Mouse (Mus musculus): Measurements from ENCODE around the gene Zfp148. TPM values are rescaled to one million over a fixed set of nuclear protein-coding genes. Genes with fewer than 3 reads are reported as not detected.
A peak's percentile ranks its signal among the peaks of the same experiment; 100 is the strongest.

Gene Zfp148
- total RNA-seq, 2 experiments from 2014 or later, result 171 to 179 TPM

DNA sequence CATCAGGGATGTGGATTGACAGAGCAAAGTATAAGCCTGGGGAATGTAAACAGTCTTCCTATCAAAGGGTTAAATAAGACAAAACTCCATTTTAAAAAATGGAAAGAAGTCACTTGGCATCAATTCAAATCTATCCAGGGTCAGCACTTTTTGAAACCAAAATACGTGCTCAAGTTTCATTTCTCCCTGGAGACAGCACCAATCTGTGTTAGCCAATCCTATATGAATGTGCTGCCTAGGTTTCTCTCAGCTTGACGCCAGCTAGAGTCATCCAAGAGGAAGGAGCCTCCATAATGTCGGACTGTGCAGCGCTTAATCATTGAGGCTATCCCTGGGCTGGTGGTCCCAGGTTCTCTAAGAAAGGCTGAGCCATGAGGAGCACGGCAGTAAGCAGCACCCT lies 33.5 kb upstream of the Zfp148 start:
- DNase-seq (ENCODE audit: extremely low spot score in 1 of 2, low spot score in 2 of 2), result no peak
- Histone ChIP-seq H3K4me3 (no peak overlapping the region), H3K27ac (no peak overlapping the region)
- intact Hi-C loops (cut with DNase I), result no loop called here
- no peak for TF ChIP-seq CTCF (IDR thresholded peaks at IDR 0.05)

DNA sequence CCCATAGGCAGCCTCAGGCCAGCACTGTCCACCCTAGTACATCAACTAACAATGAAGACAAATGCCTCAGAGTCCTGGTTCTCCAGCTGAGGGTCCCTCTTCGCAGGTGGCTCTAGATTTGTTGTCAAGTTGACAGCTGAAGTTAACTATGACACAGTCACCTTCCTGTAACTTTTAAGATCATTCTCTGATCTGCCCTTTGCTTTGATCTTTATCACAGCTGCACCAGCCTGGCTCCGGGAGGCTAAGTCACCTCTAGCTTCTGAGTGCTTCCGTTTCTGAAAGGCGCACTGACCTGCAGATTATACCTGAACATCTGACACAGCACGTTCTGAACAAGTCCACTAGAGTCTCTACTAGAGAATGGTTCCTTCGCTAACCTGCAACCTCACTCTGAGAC lies 22.8 kb upstream of the Zfp148 start:
- Histone ChIP-seq H3K27ac (no peak overlapping the region), H3K4me3 (no peak overlapping the region)
- intact Hi-C loops (cut with DNase I), result no loop called here
- no peak for TF ChIP-seq CTCF (IDR thresholded peaks at IDR 0.05)
- DNase-seq (ENCODE audit: extremely low spot score in 1 of 2, low spot score in 2 of 2), result no peak

DNA sequence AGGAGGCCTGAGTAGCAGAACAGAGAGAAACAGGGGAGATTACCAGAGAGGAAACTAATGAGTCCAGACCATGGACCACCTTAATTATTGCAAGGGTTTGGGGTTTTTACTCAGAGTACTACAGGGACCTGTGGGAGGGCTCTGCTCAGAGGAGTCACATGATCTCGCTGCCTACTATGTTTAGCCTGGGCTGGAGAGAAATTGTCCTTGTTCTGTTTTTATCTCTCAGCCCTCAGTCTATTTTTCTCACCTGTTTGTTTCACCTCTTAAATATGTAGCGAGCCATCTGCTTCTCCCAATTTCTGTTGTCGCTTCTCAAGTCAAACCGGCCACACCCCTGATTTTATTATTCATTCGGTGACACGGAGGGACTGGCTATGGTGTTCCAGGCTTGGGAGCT lies 14.9 kb upstream of the Zfp148 start:
- Histone ChIP-seq H3K4me3 (no peak overlapping the region), H3K27ac (peak overlapping the region; percentile 16)
- DNase-seq (ENCODE audit: extremely low spot score in 1 of 2, low spot score in 2 of 2), result no peak
- intact Hi-C loops (cut with DNase I), result no loop called here
- no peak for TF ChIP-seq CTCF (IDR thresholded peaks at IDR 0.05)

DNA sequence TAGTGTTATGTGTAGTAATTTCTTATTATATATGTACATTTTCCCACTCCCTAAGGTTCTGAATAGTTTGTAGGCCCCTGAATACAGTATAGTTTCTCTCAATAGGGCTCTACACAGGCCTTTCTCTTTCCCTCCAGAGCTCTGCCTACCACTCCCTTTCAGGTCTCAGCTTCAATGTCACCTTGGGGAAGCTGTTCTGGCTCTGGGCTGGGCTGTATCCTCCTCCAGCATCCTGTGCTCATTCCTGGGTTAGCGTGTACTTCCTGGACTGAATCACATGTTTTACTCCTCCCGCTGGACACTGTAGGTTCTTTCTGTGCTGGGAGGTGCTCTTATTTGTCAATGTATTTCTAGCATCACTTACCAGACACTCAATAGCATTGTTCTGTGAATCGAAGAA lies 12.0 kb upstream of the Zfp148 start:
- TF ChIP-seq CTCF (IDR thresholded peaks at IDR 0.05), result no peak
- Histone ChIP-seq H3K27ac (no peak overlapping the region), H3K4me3 (no peak overlapping the region)
- no peak for DNase-seq (ENCODE audit: extremely low spot score in 1 of 2, low spot score in 2 of 2)
- intact Hi-C loops (cut with DNase I), result no loop called here

DNA sequence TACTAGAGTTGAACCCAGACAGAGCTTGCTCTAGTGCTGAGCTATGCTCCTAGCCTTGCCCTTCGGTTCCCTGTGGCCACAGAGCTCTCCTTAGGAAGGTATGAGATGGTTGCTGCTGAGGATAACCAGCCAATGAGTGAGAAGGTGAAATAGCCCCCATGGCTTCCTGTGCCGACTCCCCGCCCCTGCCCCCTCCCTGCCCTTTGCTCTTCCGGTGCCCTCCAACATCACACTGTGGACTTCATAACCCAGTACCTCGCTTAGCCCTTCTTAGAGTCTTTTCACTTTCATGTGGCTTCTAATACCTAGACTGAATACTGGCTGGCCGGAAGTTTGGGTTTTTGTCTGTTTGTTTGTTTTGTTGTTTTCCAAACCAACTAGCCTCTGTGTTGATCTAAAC lies 9.8 kb upstream of the Zfp148 start:
- intact Hi-C loops (cut with DNase I), result no loop called here
- no peak overlapping the region for H3K4me3 ChIP-seq
- DNase-seq (ENCODE audit: extremely low spot score in 1 of 2, low spot score in 2 of 2), result no peak
- TF ChIP-seq CTCF (IDR thresholded peaks at IDR 0.05), result no peak
- H3K27ac ChIP-seq, result no peak overlapping the region

DNA sequence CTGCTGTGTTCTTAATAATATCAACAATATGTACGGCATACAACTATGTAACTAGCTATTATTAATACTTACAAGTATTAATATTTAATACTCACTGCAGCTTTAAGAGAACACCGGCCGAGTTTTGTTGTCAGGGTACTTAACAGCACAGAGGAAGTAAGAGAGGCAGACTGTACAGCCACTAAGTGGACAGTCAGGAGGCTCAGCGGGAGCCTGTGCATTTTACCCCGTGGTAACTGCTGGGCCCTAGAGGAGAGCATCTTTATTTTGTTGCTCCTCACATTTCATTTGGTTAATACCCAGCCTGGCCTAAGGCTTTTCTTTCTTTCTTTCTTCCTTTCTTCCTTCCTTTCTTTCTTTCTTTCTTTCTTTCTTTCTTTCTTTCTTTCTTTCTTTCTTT lies 8.0 kb upstream of the Zfp148 start:
- DNase-seq (ENCODE audit: extremely low spot score in 1 of 2, low spot score in 2 of 2), result no peak
- intact Hi-C loops (cut with DNase I), result no loop called here
- no peak overlapping the region for H3K27ac ChIP-seq
- TF ChIP-seq CTCF (IDR thresholded peaks at IDR 0.05), result no peak
- no peak overlapping the region for H3K4me3 ChIP-seq

DNA sequence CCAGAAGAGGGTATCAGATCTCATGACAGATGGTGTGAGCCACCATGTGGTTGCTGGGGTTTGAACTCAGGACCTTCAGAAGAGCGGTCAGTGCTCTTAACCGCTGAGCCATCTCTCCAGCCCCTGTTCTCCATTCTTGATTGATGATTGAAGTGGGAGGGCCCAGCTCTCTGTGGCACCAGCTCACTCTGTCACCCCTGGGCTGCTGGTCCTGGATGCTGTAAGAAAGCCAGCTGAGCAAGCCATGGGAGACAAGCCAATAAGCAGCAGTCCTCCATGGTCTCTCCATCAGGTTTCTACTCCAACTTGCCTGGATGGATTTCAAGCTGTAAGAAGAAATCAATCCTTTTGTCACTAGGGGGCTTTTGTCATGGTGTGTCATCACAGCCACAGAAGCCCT lies 7.3 kb upstream of the Zfp148 start:
- H3K27ac ChIP-seq, result no peak overlapping the region
- DNase-seq (ENCODE audit: extremely low spot score in 1 of 2, low spot score in 2 of 2), result no peak
- no peak for TF ChIP-seq CTCF (IDR thresholded peaks at IDR 0.05)
- H3K4me3 ChIP-seq, result no peak overlapping the region
- intact Hi-C loops (cut with DNase I), result no loop called here

DNA sequence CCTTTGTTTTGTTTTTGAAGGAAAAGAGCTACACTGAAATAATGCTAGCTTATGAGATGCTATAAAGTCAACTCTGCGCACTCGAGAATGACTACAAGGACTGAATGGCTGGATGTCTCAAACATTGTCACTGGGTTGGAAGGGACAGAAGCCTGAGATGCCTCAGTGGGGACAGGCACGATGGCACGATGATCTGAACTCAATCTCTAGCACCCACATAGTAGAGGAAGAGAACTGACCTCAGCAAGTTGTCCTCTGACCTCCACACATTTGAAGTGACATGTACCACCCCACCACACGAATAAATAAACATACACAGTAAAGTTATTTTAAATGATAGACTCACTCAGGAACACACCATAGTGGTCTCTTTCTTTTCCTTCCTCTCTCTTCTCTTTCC lies 4.4 kb upstream of the Zfp148 start:
- intact Hi-C loops (cut with DNase I), result no loop called here
- no peak overlapping the region for H3K4me3 ChIP-seq
- no peak for DNase-seq (ENCODE audit: extremely low spot score in 1 of 2, low spot score in 2 of 2)
- no peak overlapping the region for H3K27ac ChIP-seq
- TF ChIP-seq CTCF (IDR thresholded peaks at IDR 0.05), result no peak

DNA sequence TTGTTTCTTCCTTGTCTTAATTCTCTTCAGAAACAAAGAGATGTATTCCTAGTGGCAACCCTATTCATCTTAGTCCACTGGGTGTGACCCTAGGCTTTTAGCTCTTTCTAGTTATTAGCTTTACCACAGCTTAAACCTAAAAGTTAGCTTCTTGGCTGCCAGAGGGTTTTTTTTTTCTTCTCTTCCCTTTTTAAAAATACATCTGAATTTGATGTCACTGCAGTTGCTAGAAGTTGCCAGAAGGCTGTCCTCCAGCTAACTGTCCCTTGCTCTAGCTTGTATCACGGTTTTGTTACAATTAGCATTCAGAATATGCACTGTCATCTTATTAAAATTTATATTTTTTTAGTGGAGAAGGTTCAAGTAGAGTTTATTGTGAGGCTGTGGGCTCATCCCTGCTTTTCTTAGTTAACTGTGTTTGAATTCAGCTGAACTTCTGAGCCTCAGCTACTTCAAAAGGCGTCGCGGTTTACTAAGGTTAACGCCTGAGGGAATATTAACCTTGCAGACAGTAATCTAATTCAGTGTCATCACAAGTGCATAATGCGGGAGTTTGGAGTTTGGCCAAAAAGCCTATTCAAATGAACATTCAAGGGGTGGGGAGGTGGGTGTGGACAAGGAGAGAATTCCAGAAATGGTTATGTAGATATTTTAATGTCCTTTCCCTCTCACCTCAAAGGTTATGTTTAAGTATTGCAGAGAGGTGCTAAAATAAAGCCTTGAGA lies 1.3 kb upstream of the Zfp148 start:
- H3K27ac ChIP-seq, result peak overlapping the region; percentile 95
- peak overlapping the region; percentile 86; the same call in 1 of the 2 replicates for H3K4me3 ChIP-seq
- DNase-seq (ENCODE audit: extremely low spot score in 1 of 2, low spot score in 2 of 2), result no peak
- intact Hi-C loops (cut with DNase I), result no loop called here
- TF ChIP-seq CTCF (IDR thresholded peaks at IDR 0.05), result peak; percentile 8

DNA sequence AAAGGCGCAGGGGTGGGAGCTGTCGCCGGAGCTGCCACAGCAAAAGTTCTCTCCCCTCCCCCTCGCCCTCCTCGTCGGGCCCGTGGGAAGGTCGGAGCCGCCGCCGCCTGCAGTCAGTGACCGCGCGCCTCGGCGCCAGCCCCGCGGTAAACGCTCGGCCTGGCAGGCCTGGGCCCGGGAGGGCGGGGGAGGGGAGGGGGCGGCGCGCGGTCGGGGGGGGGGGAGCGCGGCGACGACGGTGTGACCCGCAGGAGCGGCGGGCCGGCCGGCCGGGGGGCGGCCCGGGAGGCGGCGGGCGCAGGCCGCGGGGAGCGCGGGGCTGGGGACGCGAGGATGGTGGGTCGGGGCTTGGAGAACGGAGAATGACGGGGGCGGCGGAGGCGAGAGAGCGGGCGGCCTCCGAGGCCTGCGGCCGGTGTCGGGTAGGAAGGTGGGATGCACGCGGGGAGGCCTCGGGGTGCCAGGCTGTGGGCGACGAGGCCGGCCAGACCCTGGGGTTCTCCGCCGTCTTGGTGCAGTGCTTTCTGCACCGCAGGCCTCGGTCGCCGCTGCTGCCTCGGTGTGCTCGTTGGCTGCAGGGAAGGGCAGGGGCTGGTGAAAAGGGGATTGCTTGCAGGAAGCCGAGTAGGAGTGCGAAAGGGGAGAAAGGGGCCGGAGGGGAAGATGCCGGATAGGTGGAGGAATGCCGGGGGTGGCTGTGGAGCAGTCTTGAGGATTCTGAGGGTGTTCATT lies 412 bp downstream of the Zfp148 start:
- H3K4me3 ChIP-seq, result peak overlapping the region; percentile 86
- H3K27ac ChIP-seq, result peak overlapping the region; percentile 97
- no peak for TF ChIP-seq CTCF (IDR thresholded peaks at IDR 0.05)
- peak; percentile 48 to 49 for DNase-seq (ENCODE audit: extremely low spot score in 1 of 2, low spot score in 2 of 2)
- intact Hi-C loops (cut with DNase I), result loop anchor here (5.0 kb wide), 5 partner anchors 39 to 504 kb away; partner anchors contain the start of genes Fyttd1 and Rubcn

DNA sequence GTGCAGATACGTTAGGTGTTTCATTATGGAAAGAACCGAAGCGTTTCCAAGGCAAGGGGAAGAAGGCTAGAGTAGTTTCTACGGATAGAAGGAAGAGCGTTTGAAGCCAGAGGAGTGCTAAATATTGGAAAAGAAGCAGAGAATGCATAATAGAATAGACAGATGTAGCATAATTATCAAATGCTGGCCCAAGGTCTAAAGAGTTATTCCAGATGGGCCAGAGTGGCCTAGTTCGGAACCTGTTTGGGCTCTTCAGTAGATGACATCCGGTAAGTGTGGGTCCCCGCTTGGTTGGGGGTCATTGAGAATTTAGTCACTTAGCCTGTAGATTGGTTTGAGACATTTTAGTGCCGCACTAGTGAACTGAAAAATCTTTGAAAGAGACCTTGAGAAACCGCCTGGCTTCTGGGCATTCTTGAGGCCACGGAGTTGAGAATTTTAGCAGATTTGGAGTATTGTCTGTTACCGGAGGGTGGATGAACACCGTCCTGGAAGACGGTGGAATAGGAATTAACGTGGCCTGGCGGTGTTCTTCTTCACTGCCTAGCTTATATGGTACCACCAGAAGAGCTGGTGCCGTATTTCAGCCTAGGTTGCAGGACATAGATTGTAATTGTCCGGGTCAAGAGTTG lies 1.1 kb downstream of the Zfp148 start:
- intact Hi-C loops (cut with DNase I), result loop anchor here (5.0 kb wide), 5 partner anchors 39 to 504 kb away; partner anchors contain the start of genes Fyttd1 and Rubcn
- TF ChIP-seq CTCF (IDR thresholded peaks at IDR 0.05), result no peak
- Histone ChIP-seq H3K27ac (peak overlapping the region; percentile 97), H3K4me3 (peak overlapping the region; percentile 86)
- no peak for DNase-seq (ENCODE audit: extremely low spot score in 1 of 2, low spot score in 2 of 2)

DNA sequence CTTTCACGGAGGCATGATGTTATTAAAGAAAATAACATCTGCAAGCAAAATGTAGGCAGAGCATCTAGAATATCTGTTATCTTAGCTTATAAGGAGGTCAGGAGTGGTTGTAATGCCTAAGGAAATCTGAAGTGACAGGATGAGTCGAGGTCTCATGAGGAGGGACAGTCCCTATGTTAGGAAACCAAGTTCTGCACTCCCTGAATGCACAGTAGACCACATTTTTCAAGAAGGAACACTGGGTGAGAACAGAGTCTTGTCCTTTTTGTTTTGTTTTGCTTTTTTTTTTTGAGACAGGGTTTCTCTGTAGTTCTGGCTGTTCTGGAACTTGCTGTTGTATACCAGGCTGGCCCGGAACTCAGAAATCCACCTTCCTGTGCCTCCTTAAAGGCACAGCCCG lies 1.7 kb downstream of the Zfp148 start:
- intact Hi-C loops (cut with DNase I), result loop anchor here (5.0 kb wide), 5 partner anchors 40 to 505 kb away; partner anchors contain the start of genes Fyttd1 and Rubcn
- peak overlapping the region; percentile 97; the same call in 1 of the 2 replicates for H3K27ac ChIP-seq
- peak overlapping the region; percentile 86 for H3K4me3 ChIP-seq
- DNase-seq (ENCODE audit: extremely low spot score in 1 of 2, low spot score in 2 of 2), result no peak
- TF ChIP-seq CTCF (IDR thresholded peaks at IDR 0.05), result no peak
